In genomic region chr11:117047172-117047950, GRCm38 (mm10) we compare ENCODE assay signal across 9 mouse cellular contexts.
DNase-seq lines count a peak whose midpoint lies in the region; ATAC-seq lines count a peak whose summit lies in the region.
"Had no signal": no experiment of that assay in that cellular context is flagged by ENCODE, and none has a peak within 500 bp of the region (broad histone marks: within the 10 kb centered on the region; RNA-seq: fewer than 3 reads in every experiment).

No protein-coding gene starts in this region.

- peak overlapping the region; percentile 72 for H3K27ac ChIP-seq in embryonic facial prominence, embryonic 14.5 days (replicated peaks; ENCODE audit: low read depth, low read length)
- H3K27ac ChIP-seq: liver, embryonic 15.5 days had no signal

- peak; percentile 43 for DNase-seq in urinary bladder, postnatal 14 days (ENCODE audit: low spot score)
- DNase-seq in urinary bladder, postnatal 25 days (ENCODE audit: low spot score), result no peak
- peak; percentile 88 for DNase-seq in embryonic facial prominence, embryonic 14.5 days (ENCODE audit: low spot score)
- DNase-seq in heart, postnatal 4 days, result peak; percentile 91
- DNase-seq in lung, postnatal 14 days, result peak; percentile 69
- no peak for DNase-seq in thymus, postnatal 4 days
- DNase-seq in layer of hippocampus, adult 8-10 months (ENCODE audit: low spot score in 2 of 2), result no peak
- DNase-seq in c-Kit-positive CD71-positive TER-119-positive erythroid progenitor cells, embryonic 14.5 days (ENCODE audit: low spot score), result no peak

- peaks cover 10% of the 10 kb centered on the region; the same call in 1 of the 2 replicates for H3K4me1 ChIP-seq in embryonic facial prominence, embryonic 14.5 days (ENCODE audit: control insufficient read depth, insufficient read depth, low read length)
- H3K4me1 ChIP-seq: liver, embryonic 15.5 days had no signal

- no peak overlapping the region for H3K4me3 ChIP-seq in embryonic facial prominence, embryonic 14.5 days (ENCODE audit: low read depth, low read length)
- H3K4me3 ChIP-seq: liver, embryonic 15.5 days had no signal

- no peaks in the 10 kb centered on the region for H3K27me3 ChIP-seq in embryonic facial prominence, embryonic 14.5 days (replicated peaks; ENCODE audit: control insufficient read depth, insufficient read depth, low read length)

- peak; percentile 39; the same call in 1 of the 2 replicates for ATAC-seq in embryonic facial prominence, embryonic 14.5 days (ENCODE audit: low read depth)

- 0 out of 2 replicates have a peak overlapping the region, but pooled peaks have one; percentile 28 for H3K9ac ChIP-seq in embryonic facial prominence, embryonic 14.5 days (ENCODE audit: low read depth, low read length)
- H3K9ac ChIP-seq: liver, embryonic 15.5 days had no signal

- H3K9me3 ChIP-seq in embryonic facial prominence, embryonic 14.5 days (ENCODE audit: control insufficient read depth, low read length), result no peaks in the 10 kb centered on the region
- H3K9me3 ChIP-seq: liver, embryonic 15.5 days had no signal

- H3K36me3 ChIP-seq in embryonic facial prominence, embryonic 14.5 days (ENCODE audit: control insufficient read depth, insufficient read depth, low read length), result no peaks in the 10 kb centered on the region
- H3K36me3 ChIP-seq: liver, embryonic 15.5 days had no signal

- 27% methylated on average over 22 of the region's 22 CpGs for WGBS in embryonic facial prominence, embryonic 14.5 days

- H3K4me2 ChIP-seq in embryonic facial prominence, embryonic 14.5 days (ENCODE audit: low read depth, low read length), result peak overlapping the region; percentile 37
- H3K4me2 ChIP-seq: liver, embryonic 15.5 days had no signal

Comparison
In these comparisons a context has a peak if more than half of its experiments do, and no peak if none do; other contexts are left out.
1. DNase-seq: peak in urinary bladder, postnatal 14 days (single experiment), embryonic facial prominence, embryonic 14.5 days (single experiment), heart, postnatal 4 days (single experiment) and lung, postnatal 14 days (single experiment); none in urinary bladder, postnatal 25 days (single experiment), thymus, postnatal 4 days (single experiment), layer of hippocampus, adult 8-10 months (0 of 2) and c-Kit-positive CD71-positive TER-119-positive erythroid progenitor cells, embryonic 14.5 days (single experiment).